Mouse (Mus musculus): ENCODE measurements around the gene Phf3.

The Phf3 gene

GRCm38 (mm10) chr1:30756794-30757193 is 116.9 kb downstream of the Phf3 start:
- DNase-seq, result no peak

GRCm38 (mm10) chr1:30755453-30756224 is 118.1 kb downstream of the Phf3 start:
- DNase-seq, result no peak

All from cerebellum, postnatal 36 days (tissue).